13 mouse cellular contexts compared by ENCODE assay signal in the genomic region with DNA sequence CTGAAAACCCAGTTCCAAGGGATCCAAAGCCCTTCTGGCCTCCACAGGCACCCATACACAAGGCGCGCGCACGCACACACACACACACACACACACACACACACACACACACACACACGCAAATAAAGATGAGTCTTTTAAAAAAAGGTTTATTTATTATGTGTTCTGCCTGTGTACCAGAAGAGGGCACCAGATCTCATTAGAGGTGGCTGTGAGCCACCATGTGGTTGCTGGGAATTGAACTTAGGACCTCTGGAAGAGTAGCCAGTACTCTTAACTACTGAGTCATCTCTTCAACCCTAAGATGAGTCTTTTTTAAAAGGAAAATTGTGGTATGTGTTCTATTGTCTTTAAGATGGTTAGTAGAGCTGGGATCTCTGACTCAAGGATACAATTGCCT. TPM values are rescaled to one million over a fixed set of nuclear protein-coding genes. Genes with fewer than 3 reads are reported as not detected.
DNase-seq lines count a peak whose midpoint lies in the region; ATAC-seq and TF ChIP-seq lines count a peak whose summit lies in the region.
"Had no signal": no experiment of that assay in that cellular context is flagged by ENCODE, and none has a peak within 500 bp of the region (broad histone marks: within the 10 kb centered on the region; RNA-seq: fewer than 3 reads in every experiment).

No protein-coding gene starts in this region.

- TF ChIP-seq POLR2A in heart, adult 2 months (IDR thresholded peaks at IDR 0.05; ENCODE audit: insufficient read depth, low read depth, low read length) = no peak

- DNase-seq in heart, adult 2 months = no peak
- DNase-seq in heart, postnatal 10 days = no peak
- DNase-seq in left cerebral cortex, adult 2 months (ENCODE audit: extremely low spot score in 1 of 2, low spot score in 2 of 2) = no peak
- DNase-seq in left cerebral cortex, postnatal 4 days = no peak
- DNase-seq in liver, embryonic 14.5 days (ENCODE audit: low read depth in 3 of 3, low spot score in 3 of 3) = no peak
- DNase-seq in left cerebral cortex, adult 11 months (ENCODE audit: low spot score) = no peak
- DNase-seq in hindbrain, embryonic 14.5 days (ENCODE audit: low spot score) = no peak
- DNase-seq: cerebellum, adult 2 months; kidney, adult 11 months; thymus, adult 2 months had no signal

- H3K4me1 ChIP-seq in heart, adult 2 months (ENCODE audit: control insufficient read depth, insufficient read depth, low read length) = peaks cover 10% of the 10 kb centered on the region
- peaks cover 75% of the 10 kb centered on the region for H3K4me1 ChIP-seq in E14TG2a.4 (replicated peaks; ENCODE audit: low read depth, low read length)
- peaks cover 0 to 6% of the 10 kb centered on the region in 2 experiments; a peak in 2 of 4 replicates for H3K4me1 ChIP-seq in liver, embryonic 14.5 days (replicated peaks; ENCODE audit: control insufficient read depth in 2 of 2, insufficient read depth in 2 of 2, low read length in 1 of 2)
- no peaks in the 10 kb centered on the region for H3K4me1 ChIP-seq in hindbrain, embryonic 14.5 days (replicated peaks; ENCODE audit: control insufficient read depth, insufficient read depth, low read length)

- H3K79me2 ChIP-seq in heart, adult 2 months (replicated peaks; ENCODE audit: control insufficient read depth, insufficient read depth, low read length) = no peaks in the 10 kb centered on the region

- no peak overlapping the region for H3K27ac ChIP-seq in heart, adult 2 months
- H3K27ac ChIP-seq in left cerebral cortex, adult 2 months = no peak overlapping the region
- H3K27ac ChIP-seq in liver, embryonic 14.5 days = no peak overlapping the region
- no peak overlapping the region for H3K27ac ChIP-seq in hindbrain, embryonic 14.5 days

- no peaks in the 10 kb centered on the region for H3K9me3 ChIP-seq in E14TG2a.4 (ENCODE audit: low read length)
- no peaks in the 10 kb centered on the region for H3K9me3 ChIP-seq in liver, embryonic 14.5 days (ENCODE audit: control insufficient read depth, low read length)
- H3K9me3 ChIP-seq in hindbrain, embryonic 14.5 days (ENCODE audit: control insufficient read depth, low read length) = no peaks in the 10 kb centered on the region
- H3K9me3 ChIP-seq: G1E had no signal

- no peak for ATAC-seq in liver, embryonic 14.5 days (ENCODE audit: insufficient read depth)
- no peak for ATAC-seq in hindbrain, embryonic 14.5 days (ENCODE audit: low FRiP score)

- WGBS in heart, adult 2 months = 92% methylated on average over 5 of the region's 5 CpGs
- 89% methylated on average over 5 of the region's 5 CpGs for WGBS in liver, embryonic 14.5 days (ENCODE audit: insufficient replicate concordance)
- 97% methylated on average over 5 of the region's 5 CpGs for WGBS in hindbrain, embryonic 14.5 days

- no peaks in the 10 kb centered on the region for H3K27me3 ChIP-seq in heart, adult 2 months (ENCODE audit: control insufficient read depth, insufficient read depth, low read length)
- no peaks in the 10 kb centered on the region for H3K27me3 ChIP-seq in E14TG2a.4 (ENCODE audit: insufficient read depth, low read length)
- no peaks in the 10 kb centered on the region for H3K27me3 ChIP-seq in liver, embryonic 14.5 days (ENCODE audit: control insufficient read depth, insufficient read depth, low read length)
- H3K27me3 ChIP-seq in hindbrain, embryonic 14.5 days (ENCODE audit: control insufficient read depth, insufficient read depth, low read length) = no peaks in the 10 kb centered on the region

- no peak overlapping the region for H3K4me2 ChIP-seq in liver, embryonic 14.5 days (ENCODE audit: low read depth)
- no peak overlapping the region for H3K4me2 ChIP-seq in hindbrain, embryonic 14.5 days (replicated peaks)

- intact Hi-C loops in heart, adult 2 months (cut with DNase I) = no loop called here
- intact Hi-C loops in heart, postnatal 10 days (cut with DNase I) = no loop called here
- intact Hi-C loops in left cerebral cortex, adult 2 months (cut with DNase I) = no loop called here
- intact Hi-C loops in left cerebral cortex, postnatal 4 days (cut with DNase I) = no loop called here

- H3K36me3 ChIP-seq in heart, adult 2 months (ENCODE audit: control insufficient read depth, insufficient read depth, low read length) = peaks cover 9% of the 10 kb centered on the region; the same call in 1 of the 2 replicates
- peaks cover 100% of the 10 kb centered on the region for H3K36me3 ChIP-seq in E14TG2a.4 (ENCODE audit: insufficient read depth, low read length)
- H3K36me3 ChIP-seq in liver, embryonic 14.5 days (replicated peaks; ENCODE audit: control insufficient read depth, insufficient read depth, low read depth) = peaks cover 30% of the 10 kb centered on the region
- peaks cover 100% of the 10 kb centered on the region for H3K36me3 ChIP-seq in hindbrain, embryonic 14.5 days (replicated peaks; ENCODE audit: control insufficient read depth, insufficient read depth)

- TF ChIP-seq CTCF in heart, adult 2 months (IDR thresholded peaks at IDR 0.05) = peak; percentile 51
- TF ChIP-seq CTCF in left cerebral cortex, adult 2 months (IDR thresholded peaks at IDR 0.05) = peak; percentile 32
- TF ChIP-seq CTCF in E14TG2a.4 (conservative IDR thresholded peaks at IDR 0.05; ENCODE audit: low read length) = peak; percentile 22; the same call in 1 of the 2 replicates
- peak; percentile 41; the same call in 1 of the 2 replicates for TF ChIP-seq CTCF in liver, embryonic 14.5 days (IDR thresholded peaks at IDR 0.05; ENCODE audit: low read depth)

- no peak overlapping the region for H3K9ac ChIP-seq in heart, adult 2 months (ENCODE audit: low read depth, low read length)
- no peak overlapping the region for H3K9ac ChIP-seq in liver, embryonic 14.5 days (replicated peaks)
- no peak overlapping the region for H3K9ac ChIP-seq in hindbrain, embryonic 14.5 days

- H3K4me3 ChIP-seq in heart, adult 2 months = no peak overlapping the region
- no peak overlapping the region for H3K4me3 ChIP-seq in left cerebral cortex, adult 2 months
- no peak overlapping the region for H3K4me3 ChIP-seq in E14TG2a.4 (replicated peaks; ENCODE audit: low read length)
- no peak overlapping the region for H3K4me3 ChIP-seq in liver, embryonic 14.5 days (ENCODE audit: insufficient read depth in 1 of 2, low read depth in 2 of 2, low read length in 2 of 2)
- H3K4me3 ChIP-seq in hindbrain, embryonic 14.5 days (replicated peaks; ENCODE audit: low read length) = no peak overlapping the region
- H3K4me3 ChIP-seq: erythroblast, embryonic 14.5 days had no signal

- TF ChIP-seq EP300 in heart, adult 2 months (IDR thresholded peaks at IDR 0.05; ENCODE audit: insufficient read depth, low read depth, low read length) = no peak
- TF ChIP-seq EP300 in liver, embryonic 14.5 days (IDR thresholded peaks at IDR 0.05; ENCODE audit: low read depth) = no peak

RNA-seq across cellular contexts. Expression of a gene that starts 20.4 kb away (rescaled TPM):
- 10 to 100 TPM; 29.0 to 30.9 TPM for total RNA-seq in heart, adult 2 months (2021)
- 16.0 and 32.3 TPM in 2 replicates for polyA plus RNA-seq in heart, adult 2 months (2012; rRNA removed)
- total RNA-seq in heart, postnatal 10 days (2021) = 10 to 100 TPM; 42.1 to 42.3 TPM
- total RNA-seq in left cerebral cortex, adult 2 months (2021) = 10 to 100 TPM; 45.2 to 51.5 TPM
- 10 to 100 TPM; 59.0 to 59.8 TPM for total RNA-seq in left cerebral cortex, postnatal 4 days (2021)
- polyA plus RNA-seq in liver, embryonic 14.5 days (2012; rRNA removed) = 4.5 and 5.4 TPM in 2 replicates
- 7.0 and 8.6 TPM in 2 replicates for polyA plus RNA-seq in liver, embryonic 14.5 days (2014; fragmentation: Nextera tagmentation; extraction: Ambion mirVana)
- 25.1 and 26.1 TPM in 2 replicates for polyA plus RNA-seq in hindbrain, embryonic 14.5 days (2014; fragmentation: Nextera tagmentation; extraction: Ambion mirVana)

RNA-seq across cellular contexts. Expression of a gene that starts 30.7 kb away (rescaled TPM):
- 10 to 100 TPM; 49.0 to 53.6 TPM for total RNA-seq in heart, adult 2 months (2021)
- 40.3 and 46.1 TPM in 2 replicates for polyA plus RNA-seq in heart, adult 2 months (2012; rRNA removed)
- 10 to 100 TPM; 48.6 to 60.9 TPM for total RNA-seq in heart, postnatal 10 days (2021)
- total RNA-seq in left cerebral cortex, adult 2 months (2021) = 100 to 1,000 TPM in 1 of 2 experiments, 10 to 100 TPM in 1; 85.8 to 101 TPM
- 10 to 100 TPM; 75.3 to 77.3 TPM for total RNA-seq in left cerebral cortex, postnatal 4 days (2021)
- 4.8 and 6.4 TPM in 2 replicates for polyA plus RNA-seq in liver, embryonic 14.5 days (2012; rRNA removed)
- polyA plus RNA-seq in liver, embryonic 14.5 days (2014; fragmentation: Nextera tagmentation; extraction: Ambion mirVana) = 3.9 and 4.3 TPM in 2 replicates
- polyA plus RNA-seq in hindbrain, embryonic 14.5 days (2014; fragmentation: Nextera tagmentation; extraction: Ambion mirVana) = 28.9 and 29.1 TPM in 2 replicates
